Mouse (Mus musculus): ENCODE measurements around the gene Washc4.

DNA sequence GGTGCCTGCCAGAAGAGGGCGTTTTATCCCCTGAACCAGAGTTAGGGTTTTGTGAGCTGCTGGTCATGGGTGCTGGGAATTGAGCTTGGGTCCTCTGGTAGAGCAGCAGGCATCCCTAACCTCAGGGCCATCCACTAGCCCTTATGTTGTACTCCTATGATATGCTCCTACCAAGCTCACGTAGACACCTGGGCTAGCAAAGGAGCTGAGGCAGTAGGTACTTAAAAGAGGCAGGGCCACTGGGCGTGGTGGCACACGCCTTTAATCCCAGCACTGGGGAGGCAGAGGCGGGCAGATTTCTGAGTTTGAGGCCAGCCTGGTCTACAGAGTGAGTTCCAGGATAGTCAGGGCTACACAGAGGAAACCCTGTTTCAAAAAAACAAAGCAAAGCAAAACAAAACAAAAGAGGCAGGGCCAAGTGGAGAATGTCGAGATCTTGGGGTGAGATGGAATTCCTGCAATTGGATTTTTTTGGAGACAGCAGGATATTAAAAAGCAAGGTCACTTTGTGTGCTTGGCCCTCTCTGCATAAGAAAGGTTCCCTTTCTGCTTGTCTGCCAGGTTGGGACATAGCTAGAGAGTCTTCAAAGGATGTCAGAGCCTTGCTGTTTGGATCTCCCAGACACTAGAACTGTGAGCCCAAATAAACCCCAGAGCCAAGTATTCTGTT lies 4.1 kb upstream of the Washc4 start:
- TF ChIP-seq CTCF (IDR thresholded peaks at IDR 0.05; ENCODE audit: insufficient read depth, low read depth, low read length): no peak
- TF ChIP-seq POLR2A (IDR thresholded peaks at IDR 0.05; ENCODE audit: insufficient read depth, low read depth, low read length): no peak
